Mouse (Mus musculus) heart, adult 2 months (tissue): Measurements from ENCODE around the gene Lypd6.

Experiments
- CTCF ChIP-seq: fragments of 200-600 bp; IDR thresholded peaks from 2 replicates; pipeline ENCODE4 v1.8.1; 2022; ENCODE audit warnings: antibody characterized with exemption, mild to moderate bottlenecking, moderate library complexity
- EP300 ChIP-seq: fragments of 200-500 bp; IDR thresholded peaks from 2 replicates; pipeline ENCODE4 v1.6.1; 2011; ENCODE audit warnings: low read depth, low read length, control low read depth; ENCODE audit not compliant: insufficient read depth
- POLR2A ChIP-seq: fragments of 200-500 bp; IDR thresholded peaks from 2 replicates; pipeline ENCODE4 v1.6.1; 2011; ENCODE audit warnings: mild to moderate bottlenecking, low read depth, low read length, control low read depth; ENCODE audit not compliant: insufficient read depth

- TF ChIP-seq CTCF: no peak
- TF ChIP-seq EP300: no peak
- TF ChIP-seq POLR2A: no peak
Observed at GRCm38 (mm10) chr2:50225019-50225418, 158.8 kb downstream of the Lypd6 start.
